Mouse (Mus musculus): Measurements from ENCODE around the gene Spag5. TPM values are rescaled to one million over a fixed set of nuclear protein-coding genes. Genes with fewer than 3 reads are reported as not detected.

Gene Spag5
- polyA plus RNA-seq (2015; fragmentation: Nextera tagmentation; extraction: Ambion mirVana): 4.5 and 4.6 TPM in 2 replicates

- peak within 1 kb of the TSS; percentile 93 for H3K4me2 ChIP-seq (replicated peaks; ENCODE audit: low read depth)
- peak; percentile 98 for ATAC-seq
- H3K4me3 ChIP-seq (ENCODE audit: low read depth, low read length): peak within 1 kb of the TSS; percentile 87
- under 1% methylated on average over 49 of the region's 49 CpGs for WGBS
- no peak for TF ChIP-seq CTCF (IDR thresholded peaks at IDR 0.05; ENCODE audit: low read depth)
- no peak within 1 kb of the TSS for H3K27ac ChIP-seq (ENCODE audit: low read depth, low read length)
- peaks cover 15% of the 10 kb centered on the region for H3K36me3 ChIP-seq (ENCODE audit: control insufficient read depth, insufficient read depth)
- H3K27me3 ChIP-seq (replicated peaks; ENCODE audit: control insufficient read depth, insufficient read depth, low read length): no peaks in the 10 kb centered on the region
- H3K9ac ChIP-seq (ENCODE audit: low read depth, low read length): peak within 1 kb of the TSS; percentile 47
- no peaks in the 10 kb centered on the region for H3K4me1 ChIP-seq (replicated peaks; ENCODE audit: control insufficient read depth, insufficient read depth, low read length)
- H3K9me3 ChIP-seq (ENCODE audit: control insufficient read depth): no peaks in the 10 kb centered on the region
Observed at GRCm38 (mm10) chr11:78301357-78302084, at the start of gene Spag5. TSS of gene Spag5 (plus strand) at chr11:78301529.

DNA sequence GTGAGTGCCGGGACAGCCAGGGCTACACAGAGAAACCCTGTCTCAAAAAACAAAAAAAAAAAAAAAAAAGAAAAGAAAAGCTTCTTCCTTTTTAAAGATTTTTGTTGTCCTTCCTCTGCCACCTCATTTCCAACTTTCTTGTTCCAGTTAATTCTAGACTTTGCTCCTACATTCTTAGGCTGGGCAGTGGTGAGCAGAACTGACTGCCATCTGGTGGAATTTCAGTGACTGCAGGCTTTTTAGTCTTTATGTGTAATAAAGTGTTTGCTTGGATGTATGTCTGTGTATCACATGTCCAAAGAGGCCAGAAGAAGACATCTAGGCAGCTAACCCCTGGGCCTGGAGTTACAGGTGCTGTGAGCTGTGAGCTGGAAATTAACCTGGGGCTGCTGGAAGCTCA, 44.7 kb upstream of the Spag5 start:
- WGBS: 100% methylated on average over 1 of the region's 1 CpGs
- peak; percentile 67 for TF ChIP-seq CTCF (IDR thresholded peaks at IDR 0.05; ENCODE audit: low read depth)
- Histone ChIP-seq H3K27ac (ENCODE audit: low read depth, low read length) (no peak overlapping the region), H3K9me3 (ENCODE audit: control insufficient read depth) (no peaks in the 10 kb centered on the region), H3K4me2 (replicated peaks; ENCODE audit: low read depth) (no peak overlapping the region), H3K4me1 (replicated peaks; ENCODE audit: control insufficient read depth, insufficient read depth, low read length) (no peaks in the 10 kb centered on the region), H3K4me3 (ENCODE audit: low read depth, low read length) (no peak overlapping the region), H3K9ac (ENCODE audit: low read depth, low read length) (no peak overlapping the region), H3K36me3 (ENCODE audit: control insufficient read depth, insufficient read depth) (peaks cover 16% of the 10 kb centered on the region; the same call in 1 of the 2 replicates), H3K27me3 (replicated peaks; ENCODE audit: control insufficient read depth, insufficient read depth, low read length) (no peaks in the 10 kb centered on the region)
- ATAC-seq: no peak

DNA sequence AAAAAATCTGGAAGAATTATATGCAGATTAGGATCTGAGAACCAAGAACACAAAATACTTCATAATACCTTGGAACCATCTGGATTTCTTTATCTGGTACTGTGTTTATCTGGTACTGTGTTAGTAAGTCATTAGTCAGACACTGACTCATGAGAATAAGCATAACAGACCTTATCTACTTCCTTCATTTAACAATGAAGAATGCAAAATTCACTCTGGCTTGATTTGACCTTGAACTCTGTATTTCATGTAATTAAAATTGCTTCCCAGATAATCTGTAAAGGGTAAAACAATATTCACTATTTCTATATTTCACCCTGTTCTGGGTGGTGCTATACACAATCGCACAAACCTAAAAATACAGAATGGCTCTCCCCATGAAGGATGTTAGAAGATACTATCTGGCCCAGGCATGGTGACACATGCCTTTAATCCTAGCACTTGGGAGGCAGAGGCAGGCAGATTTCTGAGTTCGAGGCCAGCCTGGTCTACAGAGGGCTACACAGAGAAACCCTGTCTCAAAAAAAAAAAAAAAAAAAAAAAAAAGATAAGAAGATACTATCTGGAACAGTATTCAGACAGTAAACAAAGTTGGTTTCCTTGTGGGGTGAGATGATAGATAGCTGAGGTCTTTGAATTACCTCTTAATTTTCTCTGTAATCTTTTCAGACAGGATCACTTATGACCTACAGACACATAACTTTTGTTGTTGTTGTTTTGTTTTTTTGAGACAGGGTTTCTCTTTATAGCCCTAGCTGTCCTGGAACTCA, 40.7 kb upstream of the Spag5 start:
- WGBS: 80% methylated on average over 2 of the region's 2 CpGs
- no peak for TF ChIP-seq CTCF (IDR thresholded peaks at IDR 0.05; ENCODE audit: low read depth)
- ATAC-seq: no peak
- H3K4me3 ChIP-seq (ENCODE audit: low read depth, low read length): peak overlapping the region; percentile 96; the same call in 1 of the 2 replicates
- H3K9ac ChIP-seq (ENCODE audit: low read depth, low read length): no peak overlapping the region
- no peaks in the 10 kb centered on the region for H3K4me1 ChIP-seq (replicated peaks; ENCODE audit: control insufficient read depth, insufficient read depth, low read length)
- no peaks in the 10 kb centered on the region for H3K27me3 ChIP-seq (replicated peaks; ENCODE audit: control insufficient read depth, insufficient read depth, low read length)
- no peak overlapping the region for H3K27ac ChIP-seq (ENCODE audit: low read depth, low read length)
- peaks cover 22% of the 10 kb centered on the region for H3K36me3 ChIP-seq (ENCODE audit: control insufficient read depth, insufficient read depth)
- peak overlapping the region; percentile 82 for H3K4me2 ChIP-seq (replicated peaks; ENCODE audit: low read depth)
- H3K9me3 ChIP-seq (ENCODE audit: control insufficient read depth): no peaks in the 10 kb centered on the region

- WGBS: under 1% methylated on average over 102 of the region's 115 CpGs
- peak within 1 kb of the TSS; percentile 96 for H3K4me3 ChIP-seq (ENCODE audit: low read depth, low read length)
- TF ChIP-seq CTCF (IDR thresholded peaks at IDR 0.05; ENCODE audit: low read depth): peak; percentile 46
- H3K4me1 ChIP-seq (replicated peaks; ENCODE audit: control insufficient read depth, insufficient read depth, low read length): no peaks in the 10 kb centered on the region
- H3K4me2 ChIP-seq (replicated peaks; ENCODE audit: low read depth): peak within 1 kb of the TSS; percentile 82
- peak within 1 kb of the TSS; percentile 76 for H3K9ac ChIP-seq (ENCODE audit: low read depth, low read length)
- ATAC-seq: peak; percentile 95
- peak within 1 kb of the TSS; percentile 81 for H3K27ac ChIP-seq (ENCODE audit: low read depth, low read length)
- H3K27me3 ChIP-seq (replicated peaks; ENCODE audit: control insufficient read depth, insufficient read depth, low read length): no peaks in the 10 kb centered on the region
- H3K9me3 ChIP-seq (ENCODE audit: control insufficient read depth): no peaks in the 10 kb centered on the region
- peaks cover 32% of the 10 kb centered on the region for H3K36me3 ChIP-seq (ENCODE audit: control insufficient read depth, insufficient read depth)
Observed at GRCm38 (mm10) chr11:78261380-78262352, 39.7 kb upstream of the Spag5 start, which contains the start of gene 2610507B11Rik. TSS of gene 2610507B11Rik (plus strand) at chr11:78261752.

DNA sequence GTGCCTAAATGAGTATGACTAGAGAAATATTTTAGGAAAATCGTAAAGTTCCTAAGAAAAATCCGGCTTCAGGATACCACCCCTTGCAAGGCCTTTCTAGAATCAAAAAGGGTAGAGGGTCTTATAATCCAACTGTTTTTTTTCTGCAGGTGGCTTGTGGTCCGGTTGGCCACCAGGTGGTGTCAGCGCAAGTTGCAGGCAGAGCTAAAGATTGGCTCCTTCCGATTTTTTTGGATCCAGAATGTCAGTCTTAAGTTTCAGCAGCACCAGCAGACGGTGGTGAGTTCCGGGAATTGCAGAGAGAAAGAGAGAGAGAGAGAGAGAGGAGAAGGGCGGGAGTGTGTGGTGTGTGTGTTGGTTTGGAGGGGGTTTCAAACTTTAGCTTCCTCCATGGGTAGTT, 38.8 kb upstream of the Spag5 start:
- Histone ChIP-seq H3K27me3 (replicated peaks; ENCODE audit: control insufficient read depth, insufficient read depth, low read length) (no peaks in the 10 kb centered on the region), H3K36me3 (ENCODE audit: control insufficient read depth, insufficient read depth) (peaks cover 39% of the 10 kb centered on the region), H3K9me3 (ENCODE audit: control insufficient read depth) (no peaks in the 10 kb centered on the region), H3K4me1 (replicated peaks; ENCODE audit: control insufficient read depth, insufficient read depth, low read length) (no peaks in the 10 kb centered on the region), H3K9ac (ENCODE audit: low read depth, low read length) (peak overlapping the region; percentile 76; the same call in 1 of the 2 replicates), H3K4me2 (replicated peaks; ENCODE audit: low read depth) (peak overlapping the region; percentile 82), H3K27ac (ENCODE audit: low read depth, low read length) (no peak overlapping the region), H3K4me3 (ENCODE audit: low read depth, low read length) (peak overlapping the region; percentile 96)
- WGBS: 4% methylated on average over 8 of the region's 8 CpGs
- ATAC-seq: no peak
- TF ChIP-seq CTCF (IDR thresholded peaks at IDR 0.05; ENCODE audit: low read depth): peak; percentile 75

Data from intestine, postnatal 0 days (tissue).